Mouse (Mus musculus) kidney, adult 2 months (tissue): ENCODE data around the gene Nkx2-4.

Experiments used
- CTCF ChIP-seq: fragments of 200-500 bp; conservative IDR thresholded peaks from 2 replicates; pipeline ENCODE4 v1.5.1; 2011; ENCODE audit warnings: low read depth, mild to moderate bottlenecking, control low read depth, low read length, moderate library complexity, mixed read lengths; ENCODE audit not compliant: insufficient read depth, insufficient read length
- POLR2A ChIP-seq: fragments of 200-500 bp; IDR thresholded peaks from one replicate; pipeline ENCODE4 v1.6.1; 2011; ENCODE audit warnings: low read depth, low read length, control low read depth

GRCm38 (mm10) chr2:147127366-147127765 lies 42.1 kb upstream of the Nkx2-4 start:
- TF ChIP-seq CTCF (no peak), POLR2A (no peak)
